Mouse (Mus musculus) adipocyte (in vitro differentiated cells): ENCODE data around the gene Olfr235.
"Not testable (repeated sequence)": the region's sequence is repeated elsewhere in the genome, so short reads cannot be mapped to it uniquely, and the experiment has no call there.

ENCODE experiments used
- DNase-seq: peaks from one replicate; pipeline ENCODE4 v3.0.0-alpha.2; 2016; ENCODE audit warnings: low spot score

Olfr235 gene

GRCm38 (mm10) chr19:12260732-12261131, at the start of gene Olfr235:
Gene Olfr235 (plus strand): TSS chr19:12261032.
- no peak for DNase-seq

DNA sequence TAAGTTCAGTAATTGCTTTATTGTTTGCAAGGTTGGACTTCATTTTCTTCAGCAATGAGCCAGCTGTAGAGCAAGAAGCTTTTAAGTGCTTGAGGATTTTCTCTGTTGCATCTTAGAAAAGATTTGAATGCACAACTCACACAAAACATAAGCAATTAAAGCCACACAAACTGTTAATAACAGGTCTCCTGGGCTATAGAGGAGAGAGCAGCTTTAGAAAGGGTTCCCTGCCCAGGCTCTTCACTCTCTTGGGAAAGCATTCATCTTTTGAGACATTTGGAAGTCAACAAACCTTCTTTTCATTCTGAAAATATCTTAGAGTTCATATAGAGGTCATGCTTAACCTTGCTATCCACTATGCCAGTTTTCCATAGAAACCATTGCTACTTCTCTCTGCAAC, 28.3 kb upstream of the Olfr235 start, which contains the start of gene Olfr1432:
TSS of gene Olfr1432 (minus strand) at position 101 of the 400 bp plus-strand sequence.
- not testable (repeated sequence) for DNase-seq

- peak; percentile 1 for DNase-seq
Observed at GRCm38 (mm10) chr19:12241559-12241958, 19.3 kb upstream of the Olfr235 start, which contains the start of gene Olfr262. Gene Olfr262 (minus strand): TSS chr19:12241659.

- no peak for DNase-seq
Observed at GRCm38 (mm10) chr19:12279554-12279953, 18.7 kb downstream of the Olfr235 start, which contains the start of gene Olfr1434. Gene Olfr1434 (plus strand): TSS chr19:12279854.

GRCm38 (mm10) chr19:12292979-12293378, 32.1 kb downstream of the Olfr235 start:
- no peak for DNase-seq

DNA sequence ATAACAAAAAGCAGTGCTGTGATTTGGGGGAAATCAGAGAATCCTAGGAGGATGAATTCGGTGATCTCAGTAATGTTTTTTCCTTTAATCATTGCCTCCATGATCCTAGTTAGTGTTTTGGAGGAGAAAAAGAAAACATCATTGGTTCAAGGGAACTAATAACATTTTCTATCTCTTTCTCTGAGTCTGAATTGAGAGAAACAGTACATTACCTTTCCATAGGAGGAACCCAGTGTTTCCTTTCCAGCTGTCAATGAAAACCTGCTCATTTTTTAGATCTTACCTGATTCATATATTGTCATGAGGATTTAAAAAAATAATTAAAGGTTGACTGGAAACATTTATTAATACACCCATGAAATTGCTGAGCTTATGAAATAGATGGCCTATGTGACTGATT, 38.2 kb downstream of the Olfr235 start, which contains the start of gene Olfr1436:
TSS of gene Olfr1436 (minus strand) at position 101 of the 400 bp plus-strand sequence.
- not testable (repeated sequence) for DNase-seq
